Mouse (Mus musculus): ENCODE data around the gene Hmbs. TPM values are rescaled to one million over a fixed set of nuclear protein-coding genes. Genes with fewer than 3 reads are reported as not detected.
"Not testable (repeated sequence)": the region's sequence is repeated elsewhere in the genome, so short reads cannot be mapped to it uniquely, and the experiment has no call there.

Gene Hmbs
- total and polyA plus RNA-seq, 3 experiments, result 65.1 to 74.0 (median 73.7) TPM

- peak overlapping the region; percentile 96 for H3K9ac ChIP-seq (ENCODE audit: insufficient read depth, low read depth)
These were observed 7.1 kb downstream of the Hmbs start for GRCm38 (mm10) chr9:44336964-44337363.

GRCm38 (mm10) chr9:44336513-44336912 is 7.5 kb downstream of the Hmbs start:
- Histone ChIP-seq H3K4me3 (replicated peaks in 1 of 3; ENCODE audit: low read depth in 2 of 3, low read length in 2 of 3, poor library complexity in 1 of 3) (peak overlapping the region; percentile 56 to 87 (median 70)), H3K9ac (ENCODE audit: insufficient read depth, low read depth) (peak overlapping the region; percentile 96), H3K79me2 (replicated peaks; ENCODE audit: control insufficient read depth, extremely low read depth, insufficient read depth, poor library complexity, severe bottlenecking) (peaks cover 31% of the 10 kb centered on the region), H3K4me1 (ENCODE audit: control insufficient read depth in 1 of 2, insufficient read depth in 2 of 2) (peaks cover 10 to 29% of the 10 kb centered on the region in 2 experiments; a peak in 2 of 4 replicates), H3K36me3 (replicated peaks in 1 of 2; ENCODE audit: control insufficient read depth in 1 of 2, insufficient read depth in 1 of 2, low read length in 1 of 2) (peaks cover 53 to 63% of the 10 kb centered on the region in 2 experiments), H3K4me2 (ENCODE audit: insufficient read depth, low read depth, poor library complexity, severe bottlenecking) (peak overlapping the region; percentile 76)
- in situ Hi-C loops (cut with MboI; ENCODE audit: low pct_ligation_motif_present, low pct_unique_long_range_greater_than_20kb, low sequenced_read_pairs); H3K27ac ChIP-seq (ENCODE audit: insufficient read depth, low read depth); H3K27me3 ChIP-seq (replicated peaks); dilution Hi-C loops (cut with MboI; ENCODE audit: extremely low pct_ligation_motif_present, extremely low pct_unique_long_range_greater_than_20kb, low sequenced_read_pairs); H3K9me3 ChIP-seq (replicated peaks; ENCODE audit: low read length): not testable (repeated sequence)
- DNase-seq (ENCODE audit: extremely low read depth), result peak; percentile 39
- TF ChIP-seq POLR2AphosphoS2 (IDR thresholded peaks at IDR 0.05; ENCODE audit: low read depth, low read length) (peak; percentile 36; the same call in 1 of the 2 replicates), POLR2A (IDR thresholded peaks at IDR 0.05; ENCODE audit: low read depth, low read length) (peak; percentile 48; the same call in 1 of the 2 replicates), CHD2 (IDR thresholded peaks at IDR 0.05; ENCODE audit: low read length) (peak; percentile 34), ZMIZ1 (IDR thresholded peaks at IDR 0.05; ENCODE audit: low read depth, low read length) (0 out of 2 replicates have a peak, but pooled peaks have one; percentile 20)

More at GRCm38 (mm10) chr9:44336964-44337363, 7.1 kb downstream of the Hmbs start:
- DNase-seq (ENCODE audit: extremely low read depth), result peak; percentile 43
- no peaks in the 10 kb centered on the region for H3K27me3 ChIP-seq (replicated peaks)
- peaks cover 31% of the 10 kb centered on the region for H3K79me2 ChIP-seq (replicated peaks; ENCODE audit: control insufficient read depth, extremely low read depth, insufficient read depth, poor library complexity, severe bottlenecking)
- H3K4me2 ChIP-seq (ENCODE audit: insufficient read depth, low read depth, poor library complexity, severe bottlenecking), result peak overlapping the region; percentile 76
- peak; percentile 79; the same call in 1 of the 2 replicates for TF ChIP-seq POLR2AphosphoS2 (IDR thresholded peaks at IDR 0.05; ENCODE audit: low read depth, low read length)
- no peak for TF ChIP-seq USF2 (conservative IDR thresholded peaks at IDR 0.05; ENCODE audit: low read depth, low read length)
- TF ChIP-seq CHD2 (IDR thresholded peaks at IDR 0.05; ENCODE audit: low read length), result peak; percentile 6; the same call in 1 of the 2 replicates
- peaks cover 50 to 63% of the 10 kb centered on the region in 2 experiments for H3K36me3 ChIP-seq (replicated peaks in 1 of 2; ENCODE audit: control insufficient read depth in 1 of 2, insufficient read depth in 1 of 2, low read length in 1 of 2)
- peaks cover 2% of the 10 kb centered on the region for H3K9me3 ChIP-seq (replicated peaks; ENCODE audit: low read length)
- peaks cover 10 to 34% of the 10 kb centered on the region in 2 experiments; a peak in 2 of 4 replicates for H3K4me1 ChIP-seq (ENCODE audit: control insufficient read depth in 1 of 2, insufficient read depth in 2 of 2)
- dilution Hi-C loops (cut with MboI; ENCODE audit: extremely low pct_ligation_motif_present, extremely low pct_unique_long_range_greater_than_20kb, low sequenced_read_pairs), result no loop called here
- in situ Hi-C loops (cut with MboI; ENCODE audit: low pct_ligation_motif_present, low pct_unique_long_range_greater_than_20kb, low sequenced_read_pairs), result no loop called here
- H3K27ac ChIP-seq (ENCODE audit: insufficient read depth, low read depth), result no peak overlapping the region
- peak overlapping the region; percentile 45 to 87 (median 56) for H3K4me3 ChIP-seq (replicated peaks in 1 of 3; ENCODE audit: low read depth in 2 of 3, low read length in 2 of 3, poor library complexity in 1 of 3)

- no peaks in the 10 kb centered on the region for H3K27me3 ChIP-seq (replicated peaks)
- H3K4me2 ChIP-seq (ENCODE audit: insufficient read depth, low read depth, poor library complexity, severe bottlenecking), result peak overlapping the region; percentile 76
- peaks cover 31% of the 10 kb centered on the region for H3K79me2 ChIP-seq (replicated peaks; ENCODE audit: control insufficient read depth, extremely low read depth, insufficient read depth, poor library complexity, severe bottlenecking)
- dilution Hi-C loops (cut with MboI; ENCODE audit: extremely low pct_ligation_motif_present, extremely low pct_unique_long_range_greater_than_20kb, low sequenced_read_pairs), result no loop called here
- peaks cover 10 to 30% of the 10 kb centered on the region in 2 experiments; a peak in 2 of 4 replicates for H3K4me1 ChIP-seq (ENCODE audit: control insufficient read depth in 1 of 2, insufficient read depth in 2 of 2)
- peak overlapping the region; percentile 70 to 98 (median 87) for H3K4me3 ChIP-seq (replicated peaks in 1 of 3; ENCODE audit: low read depth in 2 of 3, low read length in 2 of 3, poor library complexity in 1 of 3)
- peak overlapping the region; percentile 96 for H3K9ac ChIP-seq (ENCODE audit: insufficient read depth, low read depth)
- H3K36me3 ChIP-seq (replicated peaks in 1 of 2; ENCODE audit: control insufficient read depth in 1 of 2, insufficient read depth in 1 of 2, low read length in 1 of 2), result peaks cover 52 to 63% of the 10 kb centered on the region in 2 experiments
- DNase-seq (ENCODE audit: extremely low read depth), result no peak
- peaks cover 2% of the 10 kb centered on the region for H3K9me3 ChIP-seq (replicated peaks; ENCODE audit: low read length)
- in situ Hi-C loops (cut with MboI; ENCODE audit: low pct_ligation_motif_present, low pct_unique_long_range_greater_than_20kb, low sequenced_read_pairs), result no loop called here
- H3K27ac ChIP-seq (ENCODE audit: insufficient read depth, low read depth), result no peak overlapping the region
- TF ChIP-seq IRF4 (IDR thresholded peaks at IDR 0.05; ENCODE audit: low read depth, low read length) (no peak), EP300 (IDR thresholded peaks at IDR 0.05; ENCODE audit: low read length) (no peak), CHD2 (IDR thresholded peaks at IDR 0.05; ENCODE audit: low read length) (no peak), RAD21 (IDR thresholded peaks at IDR 0.05; ENCODE audit: low read depth, low read length) (no peak), RCOR1 (conservative IDR thresholded peaks at IDR 0.05; ENCODE audit: low read depth, low read length) (no peak), ZKSCAN1 (IDR thresholded peaks at IDR 0.05; ENCODE audit: borderline replicate concordance, low read depth, low read length) (no peak), MAZ (IDR thresholded peaks at IDR 0.05; ENCODE audit: low read depth, low read length) (no peak), TBP (conservative IDR thresholded peaks at IDR 0.05; ENCODE audit: low read depth, low read length) (0 out of 2 replicates have a peak, but pooled peaks have one; percentile 4), HCFC1 (IDR thresholded peaks at IDR 0.05; ENCODE audit: low read depth, low read length) (no peak), ZC3H11A (IDR thresholded peaks at IDR 0.05; ENCODE audit: low read depth, low read length) (no peak), POLR2AphosphoS2 (IDR thresholded peaks at IDR 0.05; ENCODE audit: low read depth, low read length) (peak; percentile 70; the same call in 1 of the 2 replicates), GABPA (IDR thresholded peaks at IDR 0.05; ENCODE audit: insufficient replicate concordance, low read depth, low read length) (no peak), ELF1 (IDR thresholded peaks at IDR 0.05; ENCODE audit: low read depth, low read length) (no peak), E2F4 (IDR thresholded peaks at IDR 0.05; ENCODE audit: insufficient replicate concordance, low read depth, low read length) (no peak), MXI1 (IDR thresholded peaks at IDR 0.05; ENCODE audit: low read depth, low read length) (peak; percentile 25; the same call in 1 of the 2 replicates), KAT2A (IDR thresholded peaks at IDR 0.05; ENCODE audit: insufficient replicate concordance, low read length) (no peak), JUN (IDR thresholded peaks at IDR 0.05; ENCODE audit: insufficient read depth, low read depth, low read length) (no peak), UBTF (IDR thresholded peaks at IDR 0.05; ENCODE audit: low read depth, low read length) (no peak), MAFK (IDR thresholded peaks at IDR 0.05; ENCODE audit: insufficient replicate concordance, low read length) (no peak), JUND (conservative IDR thresholded peaks at IDR 0.05; ENCODE audit: low read depth, low read length) (no peak), SMC3 (IDR thresholded peaks at IDR 0.05; ENCODE audit: low read depth, low read length) (no peak)
These were observed 8.0 kb downstream of the Hmbs start for GRCm38 (mm10) chr9:44336093-44336406.

Data from CH12.LX (cell line).